Mouse (Mus musculus): ENCODE measurements around the gene Copb1. TPM values are rescaled to one million over a fixed set of nuclear protein-coding genes. Genes with fewer than 3 reads are reported as not detected.
A peak's percentile ranks its signal among the peaks of the same experiment; 100 is the strongest.

The Copb1 gene
- 83.1 and 88.6 TPM in 2 replicates for polyA plus RNA-seq (2015; fragmentation: Nextera tagmentation; extraction: Ambion mirVana)

- H3K27ac ChIP-seq (replicated peaks) = peak within 1 kb of the TSS; percentile 70
- WGBS = 2% methylated on average over 62 of the region's 75 CpGs
- peak within 1 kb of the TSS; percentile 77 for H3K9ac ChIP-seq (replicated peaks)
- H3K4me3 ChIP-seq (replicated peaks) = peak within 1 kb of the TSS; percentile 97
- H3K4me1 ChIP-seq = peaks cover 11% of the 10 kb centered on the region
- peak within 1 kb of the TSS; percentile 61 for H3K4me2 ChIP-seq
- peak; percentile 99 for ATAC-seq (ENCODE audit: low FRiP score)
- no peaks in the 10 kb centered on the region for H3K9me3 ChIP-seq (replicated peaks)
- peaks cover 27% of the 10 kb centered on the region for H3K36me3 ChIP-seq
- H3K27me3 ChIP-seq (replicated peaks) = no peaks in the 10 kb centered on the region
Observed at GRCm38 (mm10) chr7:114253885-114254833, at the start of gene Copb1. Gene Copb1 (minus strand): TSS chr7:114254711.

- Histone ChIP-seq H3K27ac (replicated peaks) (no peak overlapping the region), H3K36me3 (no peaks in the 10 kb centered on the region), H3K9me3 (replicated peaks) (no peaks in the 10 kb centered on the region), H3K4me2 (no peak overlapping the region), H3K4me1 (no peaks in the 10 kb centered on the region), H3K27me3 (replicated peaks) (no peaks in the 10 kb centered on the region), H3K9ac (replicated peaks) (no peak overlapping the region), H3K4me3 (replicated peaks) (no peak overlapping the region)
- WGBS = 63% methylated on average over 4 of the region's 4 CpGs
- ATAC-seq (ENCODE audit: low FRiP score) = no peak
Observed at GRCm38 (mm10) chr7:114301293-114301782, 46.8 kb upstream of the Copb1 start.

GRCm38 (mm10) chr7:114300782-114301181 lies 46.3 kb upstream of the Copb1 start:
- Histone ChIP-seq H3K9me3 (replicated peaks) (no peaks in the 10 kb centered on the region), H3K27me3 (replicated peaks) (no peaks in the 10 kb centered on the region), H3K4me2 (no peak overlapping the region), H3K9ac (replicated peaks) (no peak overlapping the region), H3K4me3 (replicated peaks) (no peak overlapping the region), H3K36me3 (no peaks in the 10 kb centered on the region), H3K4me1 (no peaks in the 10 kb centered on the region), H3K27ac (replicated peaks) (no peak overlapping the region)
- no peak for ATAC-seq (ENCODE audit: low FRiP score)
- 91% methylated on average over 2 of the region's 2 CpGs for WGBS

- WGBS = 75% methylated on average over 4 of the region's 4 CpGs
- no peak for ATAC-seq (ENCODE audit: low FRiP score)
Observed at GRCm38 (mm10) chr7:114299247-114299646, 44.7 kb upstream of the Copb1 start.

GRCm38 (mm10) chr7:114294698-114295097 lies 40.2 kb upstream of the Copb1 start:
- no peaks in the 10 kb centered on the region for H3K36me3 ChIP-seq
- no peak overlapping the region for H3K27ac ChIP-seq (replicated peaks)
- H3K27me3 ChIP-seq (replicated peaks) = no peaks in the 10 kb centered on the region
- ATAC-seq (ENCODE audit: low FRiP score) = no peak
- H3K4me2 ChIP-seq = no peak overlapping the region
- peaks cover 10% of the 10 kb centered on the region; the same call in 1 of the 2 replicates for H3K4me1 ChIP-seq
- no peak overlapping the region for H3K4me3 ChIP-seq (replicated peaks)
- 80% methylated on average over 5 of the region's 5 CpGs for WGBS
- no peak overlapping the region for H3K9ac ChIP-seq (replicated peaks)
- H3K9me3 ChIP-seq (replicated peaks) = no peaks in the 10 kb centered on the region

More at GRCm38 (mm10) chr7:114299247-114299646, 44.7 kb upstream of the Copb1 start:
- no peaks in the 10 kb centered on the region for H3K9me3 ChIP-seq (replicated peaks)
- H3K4me3 ChIP-seq (replicated peaks) = no peak overlapping the region
- no peaks in the 10 kb centered on the region for H3K27me3 ChIP-seq (replicated peaks)
- H3K4me1 ChIP-seq = no peaks in the 10 kb centered on the region
- H3K36me3 ChIP-seq = no peaks in the 10 kb centered on the region
- no peak overlapping the region for H3K9ac ChIP-seq (replicated peaks)
- no peak overlapping the region for H3K4me2 ChIP-seq
- H3K27ac ChIP-seq (replicated peaks) = no peak overlapping the region

GRCm38 (mm10) chr7:114293903-114294302 lies 39.4 kb upstream of the Copb1 start:
- 86% methylated on average over 5 of the region's 5 CpGs for WGBS
- H3K27me3 ChIP-seq (replicated peaks) = no peaks in the 10 kb centered on the region
- no peak for ATAC-seq (ENCODE audit: low FRiP score)

GRCm38 (mm10) chr7:114292501-114292971 lies 38.0 kb upstream of the Copb1 start:
- H3K36me3 ChIP-seq = no peaks in the 10 kb centered on the region
- no peak overlapping the region for H3K27ac ChIP-seq (replicated peaks)
- H3K4me2 ChIP-seq = peak overlapping the region; percentile 35
- no peaks in the 10 kb centered on the region for H3K27me3 ChIP-seq (replicated peaks)
- no peak overlapping the region for H3K9ac ChIP-seq (replicated peaks)
- 20% methylated on average over 12 of the region's 12 CpGs for WGBS
- ATAC-seq (ENCODE audit: low FRiP score) = no peak
- H3K4me1 ChIP-seq = peaks cover 10% of the 10 kb centered on the region; the same call in 1 of the 2 replicates
- H3K9me3 ChIP-seq (replicated peaks) = no peaks in the 10 kb centered on the region
- no peak overlapping the region for H3K4me3 ChIP-seq (replicated peaks)

More at GRCm38 (mm10) chr7:114293903-114294302, 39.4 kb upstream of the Copb1 start:
- Histone ChIP-seq H3K9me3 (replicated peaks) (no peaks in the 10 kb centered on the region), H3K36me3 (no peaks in the 10 kb centered on the region), H3K4me3 (replicated peaks) (no peak overlapping the region), H3K4me1 (peaks cover 10% of the 10 kb centered on the region; the same call in 1 of the 2 replicates), H3K9ac (replicated peaks) (no peak overlapping the region), H3K27ac (replicated peaks) (no peak overlapping the region), H3K4me2 (no peak overlapping the region)

GRCm38 (mm10) chr7:114291461-114292335 lies 37.2 kb upstream of the Copb1 start:
- WGBS = 42% methylated on average over 15 of the region's 15 CpGs
- no peak overlapping the region for H3K4me2 ChIP-seq
- no peak overlapping the region for H3K27ac ChIP-seq (replicated peaks)
- no peak overlapping the region for H3K4me3 ChIP-seq (replicated peaks)
- no peaks in the 10 kb centered on the region for H3K27me3 ChIP-seq (replicated peaks)
- H3K36me3 ChIP-seq = no peaks in the 10 kb centered on the region
- peaks cover 10% of the 10 kb centered on the region; the same call in 1 of the 2 replicates for H3K4me1 ChIP-seq
- H3K9me3 ChIP-seq (replicated peaks) = no peaks in the 10 kb centered on the region
- ATAC-seq (ENCODE audit: low FRiP score) = no peak
- no peak overlapping the region for H3K9ac ChIP-seq (replicated peaks)

GRCm38 (mm10) chr7:114290078-114290506 lies 35.6 kb upstream of the Copb1 start:
- no peak overlapping the region for H3K4me2 ChIP-seq
- H3K9ac ChIP-seq (replicated peaks) = no peak overlapping the region
- no peak overlapping the region for H3K4me3 ChIP-seq (replicated peaks)
- no peaks in the 10 kb centered on the region for H3K27me3 ChIP-seq (replicated peaks)
- WGBS = 75% methylated on average over 5 of the region's 5 CpGs
- H3K36me3 ChIP-seq = no peaks in the 10 kb centered on the region
- H3K4me1 ChIP-seq = peaks cover 10% of the 10 kb centered on the region; the same call in 1 of the 2 replicates
- no peak for ATAC-seq (ENCODE audit: low FRiP score)
- H3K9me3 ChIP-seq (replicated peaks) = no peaks in the 10 kb centered on the region
- no peak overlapping the region for H3K27ac ChIP-seq (replicated peaks)

GRCm38 (mm10) chr7:114284296-114284910 lies 29.9 kb upstream of the Copb1 start:
- no peak overlapping the region for H3K9ac ChIP-seq (replicated peaks)
- no peak overlapping the region for H3K4me2 ChIP-seq
- no peak overlapping the region for H3K4me3 ChIP-seq (replicated peaks)
- 93% methylated on average over 14 of the region's 14 CpGs for WGBS
- no peaks in the 10 kb centered on the region for H3K27me3 ChIP-seq (replicated peaks)
- no peaks in the 10 kb centered on the region for H3K36me3 ChIP-seq
- no peak overlapping the region for H3K27ac ChIP-seq (replicated peaks)
- H3K4me1 ChIP-seq = no peaks in the 10 kb centered on the region
- no peaks in the 10 kb centered on the region for H3K9me3 ChIP-seq (replicated peaks)
- no peak for ATAC-seq (ENCODE audit: low FRiP score)

GRCm38 (mm10) chr7:114283006-114283405 lies 28.5 kb upstream of the Copb1 start:
- Histone ChIP-seq H3K27me3 (replicated peaks) (no peaks in the 10 kb centered on the region), H3K4me3 (replicated peaks) (no peak overlapping the region), H3K9ac (replicated peaks) (no peak overlapping the region), H3K36me3 (no peaks in the 10 kb centered on the region), H3K4me2 (no peak overlapping the region), H3K4me1 (no peaks in the 10 kb centered on the region), H3K27ac (replicated peaks) (no peak overlapping the region), H3K9me3 (replicated peaks) (no peaks in the 10 kb centered on the region)
- ATAC-seq (ENCODE audit: low FRiP score) = no peak
- WGBS = 80% methylated on average over 9 of the region's 9 CpGs
